Mouse (Mus musculus): ENCODE data around the gene Rps2. TPM values are rescaled to one million over a fixed set of nuclear protein-coding genes. Genes with fewer than 3 reads are reported as not detected.
"Not testable (repeated sequence)": the region's sequence is repeated elsewhere in the genome, so short reads cannot be mapped to it uniquely, and the experiment has no call there.

Gene Rps2
- total RNA-seq, 2 experiments from 2014 or later = 494 to 506 TPM

DNA sequence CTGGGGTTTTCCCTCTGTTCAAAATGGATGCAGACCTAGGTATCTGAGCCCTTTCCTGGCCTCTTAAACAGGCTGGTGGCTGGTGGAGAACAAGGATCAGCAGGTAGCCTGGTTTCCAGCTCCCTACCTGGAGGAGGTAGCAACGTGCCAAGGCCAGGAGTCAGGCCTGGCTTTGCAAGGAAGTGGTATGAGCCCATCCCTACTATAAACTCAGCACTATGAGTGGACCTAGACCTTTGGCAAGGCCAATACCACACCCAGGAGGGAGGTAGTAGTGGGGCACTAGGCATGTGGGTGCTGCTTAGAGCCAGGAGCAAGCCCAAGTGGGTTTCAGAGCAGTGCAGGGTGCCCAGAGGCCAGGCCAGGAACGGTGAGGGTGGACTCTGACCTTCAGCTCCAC is 18.4 kb upstream of the Rps2 start:
- DNase-seq (ENCODE audit: low spot score in 2 of 2) = no peak

DNA sequence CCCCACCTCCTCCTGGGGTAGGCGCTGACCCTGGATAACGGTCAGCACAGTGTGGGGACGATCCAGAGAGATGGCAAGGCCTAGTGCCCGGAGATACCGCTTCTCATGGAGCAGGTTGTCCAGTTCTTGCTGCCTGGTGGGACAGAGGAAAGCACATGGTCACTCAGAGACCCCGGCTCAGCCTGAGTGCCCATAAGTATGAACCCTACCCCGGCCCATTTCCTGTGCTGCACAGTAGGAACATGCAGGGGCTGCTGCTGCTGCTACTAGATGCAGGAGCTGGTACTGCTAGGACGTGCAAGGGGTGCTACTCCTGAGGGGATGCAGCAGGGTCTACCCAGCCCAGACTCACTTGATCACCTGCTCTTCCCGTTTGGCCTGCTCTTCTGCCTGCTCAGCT is 16.7 kb upstream of the Rps2 start:
- no peak for DNase-seq (ENCODE audit: low spot score in 2 of 2)

DNA sequence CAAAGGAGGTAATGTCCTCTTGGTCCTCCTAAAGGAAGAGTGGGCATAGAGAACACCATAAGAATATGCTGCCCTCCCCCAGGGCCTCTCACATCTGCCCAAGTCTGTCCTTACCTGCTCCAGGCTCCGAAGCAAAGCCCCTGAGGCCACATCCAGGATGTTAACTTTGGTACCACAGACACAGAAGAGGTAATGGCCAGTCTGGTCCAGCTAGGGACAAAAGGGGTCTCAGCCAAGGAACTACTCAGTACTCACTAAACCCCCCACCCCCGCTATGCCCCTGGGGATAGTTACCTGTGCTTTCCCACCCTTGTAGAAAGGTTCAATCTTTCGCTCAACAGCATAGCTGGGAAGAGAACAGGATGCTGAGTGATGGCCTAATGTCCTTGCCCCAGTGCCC is 12.1 kb upstream of the Rps2 start:
- DNase-seq (ENCODE audit: low spot score in 2 of 2) = no peak

DNA sequence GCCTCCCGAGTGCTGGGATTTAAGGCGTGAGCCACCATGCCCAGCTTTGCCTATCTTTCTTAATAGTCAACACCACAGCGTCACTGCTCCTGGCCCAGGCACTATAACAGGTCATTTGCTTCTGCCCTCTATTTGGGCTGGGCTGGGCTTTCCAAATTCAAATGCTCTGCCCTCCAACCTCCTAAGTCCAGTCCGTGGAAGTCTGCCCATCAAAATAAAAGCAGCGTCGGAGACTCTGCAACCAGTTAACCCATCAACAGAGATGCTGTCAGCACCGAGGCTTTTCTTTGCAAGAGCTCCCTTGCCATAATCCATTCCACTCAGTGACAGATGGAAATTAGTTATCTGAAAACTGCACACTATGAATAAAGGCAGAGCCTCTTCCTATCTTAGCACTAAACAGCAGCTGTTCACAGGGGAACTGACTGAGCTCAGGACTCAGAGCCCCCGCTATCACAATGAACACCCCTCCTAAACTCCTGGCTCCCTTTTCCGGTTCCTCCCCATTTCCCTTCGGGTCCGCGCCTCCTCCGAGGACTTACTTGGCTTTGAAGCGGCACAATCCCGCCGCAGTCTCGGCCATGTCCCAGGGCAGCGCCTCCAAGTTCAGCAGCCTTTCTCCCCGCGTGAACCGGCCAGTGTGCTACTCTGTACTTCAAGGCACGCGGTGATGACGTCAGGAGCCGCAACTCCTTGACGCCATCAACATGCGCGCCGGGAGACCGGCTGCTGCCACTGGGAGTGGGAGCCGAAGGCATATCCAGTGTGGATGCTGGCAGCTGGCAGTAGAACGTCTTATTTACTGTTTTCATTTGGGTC is 10.7 kb upstream of the Rps2 start, which contains the start of gene Tbl3:
Tbl3 (minus strand) TSS at position 679 of the 819 bp plus-strand sequence.
- DNase-seq (ENCODE audit: low spot score in 2 of 2) = peak; percentile 94 to 95

DNA sequence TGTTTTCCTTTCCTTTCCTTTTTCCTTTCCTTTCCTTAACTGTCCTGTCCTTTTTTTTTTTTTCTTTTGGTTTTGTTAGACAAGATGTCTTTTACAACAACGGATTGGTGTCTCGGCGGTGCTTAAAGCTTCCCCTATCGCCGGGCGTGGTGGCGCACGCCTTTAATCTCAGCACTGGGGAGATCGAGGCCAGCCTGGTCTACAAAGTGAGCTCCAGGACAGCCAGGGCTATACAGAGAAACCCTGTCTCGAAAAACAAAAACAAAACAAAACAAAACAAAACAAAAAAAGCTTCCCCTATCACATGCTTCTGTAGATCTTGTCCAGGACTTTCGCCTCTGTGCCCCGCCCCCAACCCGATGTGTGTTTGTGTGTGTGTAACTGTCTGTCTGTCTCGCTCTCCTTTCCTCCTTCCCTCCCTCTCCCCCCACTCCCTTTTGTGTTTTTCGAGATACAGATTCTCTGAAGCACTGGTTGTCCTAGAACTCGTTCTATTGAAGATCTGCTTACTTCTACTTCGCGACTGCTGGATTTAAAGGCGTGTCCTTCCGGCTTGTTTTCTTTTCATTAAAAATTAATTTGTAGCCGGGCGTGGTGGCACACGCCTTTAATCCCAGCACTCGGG is 10.0 kb upstream of the Rps2 start:
- DNase-seq (ENCODE audit: low spot score in 2 of 2) = no peak

DNA sequence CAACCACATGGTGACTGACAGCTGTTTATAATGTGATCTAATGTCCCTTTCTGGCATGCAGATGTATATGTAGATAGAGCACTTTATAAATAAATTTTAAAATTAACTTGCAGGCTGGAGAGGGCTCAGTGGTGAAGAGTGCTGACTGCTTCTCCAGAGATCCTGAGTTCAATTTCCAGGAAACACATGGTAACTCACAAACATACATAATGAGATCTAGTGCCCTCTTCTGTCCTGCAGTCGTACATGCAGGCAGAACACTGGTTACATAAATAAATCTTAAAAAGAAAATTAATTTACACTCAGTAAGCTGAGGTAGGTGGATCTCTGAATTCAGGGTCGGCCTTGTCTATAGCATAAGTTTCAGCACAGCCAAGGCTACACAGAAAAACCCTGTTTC is 9.3 kb upstream of the Rps2 start:
- no peak for DNase-seq (ENCODE audit: low spot score in 2 of 2)

DNA sequence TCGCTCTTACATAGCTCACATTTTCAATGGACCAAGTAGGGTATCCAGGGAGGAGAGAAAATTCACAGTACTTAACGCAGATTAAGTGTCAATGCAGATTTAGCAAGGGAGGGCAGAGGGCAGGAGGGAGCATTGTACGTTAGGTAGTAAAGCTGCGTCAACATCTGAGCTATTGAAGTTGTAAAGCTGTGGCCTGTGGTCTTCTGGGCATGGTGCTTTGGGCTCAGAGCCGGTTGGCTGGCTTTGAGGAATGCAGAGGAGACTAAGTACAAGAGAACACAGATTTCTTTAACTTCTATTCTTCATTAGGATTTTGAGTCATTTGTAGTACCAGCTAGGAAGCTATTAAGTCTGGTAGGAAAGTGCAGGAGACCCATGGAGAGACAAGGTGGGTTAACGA is 2.4 kb upstream of the Rps2 start:
- no peak for DNase-seq (ENCODE audit: low spot score in 2 of 2)

DNA sequence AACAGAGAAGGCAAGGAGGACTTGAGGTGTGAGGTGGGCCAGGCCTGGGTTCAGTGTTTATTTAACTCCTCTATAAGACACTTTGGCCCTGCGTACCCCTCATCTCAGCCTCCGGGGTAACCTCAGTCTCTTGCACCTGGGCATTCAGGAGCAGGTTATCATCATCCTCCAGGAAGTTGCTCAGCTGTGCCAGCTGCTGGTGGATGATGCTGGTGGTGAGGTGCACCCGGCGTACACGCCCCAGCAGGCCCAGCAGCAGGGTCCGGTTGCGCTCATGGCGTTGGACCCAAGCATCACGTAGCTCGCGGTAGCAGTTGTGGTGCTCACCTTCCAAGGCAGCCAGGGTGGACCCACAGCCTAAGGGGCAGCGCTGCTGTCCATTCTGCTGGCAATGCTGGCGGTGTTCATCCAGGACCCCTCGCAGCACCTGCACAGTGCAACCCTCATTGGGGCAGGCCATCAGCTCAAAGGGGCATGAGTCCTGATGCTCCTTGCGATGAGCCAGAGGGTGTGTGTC is 1.7 kb upstream of the Rps2 start:
- no peak for DNase-seq (ENCODE audit: low spot score in 2 of 2)

DNA sequence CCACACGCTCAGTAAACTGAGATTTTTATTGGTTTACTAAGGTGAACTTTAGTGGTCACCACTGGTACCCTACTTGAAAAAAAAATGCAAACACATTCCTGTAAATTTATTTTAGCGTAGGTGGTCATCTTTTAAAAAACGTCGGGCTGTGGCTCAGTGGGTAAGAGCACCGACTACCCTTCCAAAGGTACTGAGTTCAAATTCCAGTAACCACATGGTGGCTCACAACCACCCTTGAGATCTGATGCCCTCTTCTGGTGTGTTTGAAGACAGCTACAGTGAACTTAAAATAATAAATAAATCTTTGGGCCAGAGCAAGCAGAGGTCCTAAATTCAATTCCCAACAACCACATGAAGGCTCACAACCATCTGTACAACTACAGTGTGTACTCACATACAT is 1.0 kb downstream of the Rps2 start:
- DNase-seq (ENCODE audit: low spot score in 2 of 2) = not testable (repeated sequence)

DNA sequence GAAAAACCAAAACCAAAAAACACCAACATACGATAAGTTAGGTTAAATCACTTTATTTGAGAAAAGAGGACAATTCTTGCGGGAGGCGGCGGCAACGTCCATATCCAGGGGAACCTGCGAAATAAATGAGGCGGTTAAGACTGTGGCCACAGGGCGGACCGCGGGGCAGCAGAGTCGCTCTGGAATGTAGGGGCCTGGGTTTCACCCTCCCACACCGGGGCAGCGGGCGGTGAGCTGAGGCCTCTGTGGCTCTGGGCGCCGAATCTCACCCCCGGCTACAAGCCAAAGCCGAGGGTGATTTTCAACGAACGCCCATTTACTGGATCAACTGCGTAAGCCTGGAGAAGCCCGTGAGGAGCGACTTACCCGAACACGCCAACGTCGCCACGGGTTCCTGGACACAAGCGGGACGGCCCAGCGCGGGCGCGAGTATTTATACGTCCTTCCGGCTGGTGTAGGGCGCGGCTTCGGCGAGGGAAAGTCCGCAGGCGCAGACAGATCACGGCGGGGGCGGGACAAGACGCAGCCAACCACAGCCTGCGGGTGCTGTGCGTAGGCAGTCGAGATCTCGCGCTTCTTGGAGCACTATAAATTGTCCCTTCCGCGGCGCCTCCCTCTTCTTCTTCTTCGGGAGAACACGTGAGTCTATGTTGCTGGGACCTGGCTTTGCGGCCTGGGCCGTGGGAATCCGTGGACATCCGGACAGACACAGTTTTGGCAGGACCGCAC is 1.7 kb downstream of the Rps2 start:
- peak; percentile 96 to 99 for DNase-seq (ENCODE audit: low spot score in 2 of 2)

DNA sequence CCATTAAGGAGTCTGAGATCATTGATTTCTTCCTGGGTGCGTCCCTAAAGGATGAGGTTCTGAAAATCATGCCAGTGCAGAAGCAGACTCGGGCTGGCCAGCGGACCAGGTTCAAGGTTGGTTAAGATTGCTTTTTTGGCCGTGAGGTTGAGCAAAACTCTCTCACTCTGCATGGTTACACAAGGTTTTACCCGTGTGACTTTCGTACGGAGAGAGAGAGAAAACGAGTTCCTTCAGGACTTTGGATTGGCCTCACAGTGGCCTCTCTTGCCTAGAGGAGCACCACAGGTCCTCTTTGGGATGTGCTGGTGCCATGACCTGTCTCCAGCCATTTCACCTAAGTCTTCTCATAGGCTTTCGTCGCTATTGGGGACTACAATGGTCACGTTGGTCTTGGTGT is 2.7 kb downstream of the Rps2 start:
- not testable (repeated sequence) for DNase-seq (ENCODE audit: low spot score in 2 of 2)

DNA sequence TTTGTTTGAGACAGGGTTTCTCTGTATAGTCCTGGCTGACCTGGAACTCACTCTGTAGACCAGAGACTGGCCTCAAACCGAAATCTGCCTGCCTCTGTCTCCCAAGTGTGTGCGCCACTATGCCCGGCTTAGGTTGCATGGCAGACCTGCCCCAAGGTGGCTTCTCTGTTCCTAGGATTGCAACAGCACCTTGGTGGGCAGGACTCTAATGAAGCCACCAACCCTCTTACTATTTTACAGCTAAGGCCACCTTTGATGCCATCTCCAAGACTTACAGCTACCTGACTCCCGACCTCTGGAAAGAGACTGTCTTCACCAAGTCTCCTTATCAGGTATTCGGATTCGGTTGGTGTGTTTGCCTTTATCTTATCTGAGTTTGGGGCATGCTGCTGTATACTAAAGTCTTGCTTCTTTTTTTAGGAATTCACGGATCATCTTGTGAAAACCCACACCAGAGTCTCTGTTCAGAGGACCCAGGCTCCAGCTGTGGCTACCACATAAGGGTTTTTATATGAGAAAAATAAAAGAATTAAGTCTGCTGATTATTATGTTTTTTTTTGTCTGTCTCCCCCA is 3.6 kb downstream of the Rps2 start:
- not testable (repeated sequence) for DNase-seq (ENCODE audit: low spot score in 2 of 2)

DNA sequence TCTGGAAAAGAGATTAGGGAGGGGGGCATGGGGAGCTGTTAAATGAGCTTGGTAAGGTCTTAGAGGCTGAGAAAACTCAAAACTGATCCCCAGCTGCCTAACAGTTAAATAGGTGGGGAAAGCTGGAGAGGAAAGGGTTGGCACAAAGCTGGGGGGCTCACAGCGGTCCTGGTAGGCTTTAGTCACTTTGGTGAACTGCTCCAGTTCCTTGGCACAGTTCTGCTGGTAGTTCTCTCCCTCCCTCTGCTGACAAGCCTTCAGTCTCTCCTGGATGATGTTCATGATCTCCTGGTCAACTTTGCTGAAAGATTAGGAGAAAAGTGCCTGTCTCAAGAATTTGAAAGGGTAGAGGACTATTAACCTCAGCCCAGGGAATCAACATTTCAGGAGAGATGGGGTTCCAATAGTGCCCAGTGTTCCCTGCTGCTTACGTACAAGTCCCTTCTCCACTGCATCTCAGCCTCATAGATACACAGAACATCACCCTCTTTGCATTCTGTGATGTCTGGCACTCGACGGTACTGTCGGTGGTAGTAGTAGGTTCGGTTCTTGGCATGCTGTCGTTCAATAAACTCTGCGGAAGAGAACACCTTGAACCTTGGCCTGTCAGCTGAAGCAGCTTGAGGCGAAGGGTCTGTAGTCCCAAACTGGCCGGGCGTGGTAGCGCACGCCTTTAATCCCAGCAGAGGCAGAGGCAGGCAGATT is 4.5 kb downstream of the Rps2 start:
- DNase-seq (ENCODE audit: low spot score in 2 of 2) = no peak

DNA sequence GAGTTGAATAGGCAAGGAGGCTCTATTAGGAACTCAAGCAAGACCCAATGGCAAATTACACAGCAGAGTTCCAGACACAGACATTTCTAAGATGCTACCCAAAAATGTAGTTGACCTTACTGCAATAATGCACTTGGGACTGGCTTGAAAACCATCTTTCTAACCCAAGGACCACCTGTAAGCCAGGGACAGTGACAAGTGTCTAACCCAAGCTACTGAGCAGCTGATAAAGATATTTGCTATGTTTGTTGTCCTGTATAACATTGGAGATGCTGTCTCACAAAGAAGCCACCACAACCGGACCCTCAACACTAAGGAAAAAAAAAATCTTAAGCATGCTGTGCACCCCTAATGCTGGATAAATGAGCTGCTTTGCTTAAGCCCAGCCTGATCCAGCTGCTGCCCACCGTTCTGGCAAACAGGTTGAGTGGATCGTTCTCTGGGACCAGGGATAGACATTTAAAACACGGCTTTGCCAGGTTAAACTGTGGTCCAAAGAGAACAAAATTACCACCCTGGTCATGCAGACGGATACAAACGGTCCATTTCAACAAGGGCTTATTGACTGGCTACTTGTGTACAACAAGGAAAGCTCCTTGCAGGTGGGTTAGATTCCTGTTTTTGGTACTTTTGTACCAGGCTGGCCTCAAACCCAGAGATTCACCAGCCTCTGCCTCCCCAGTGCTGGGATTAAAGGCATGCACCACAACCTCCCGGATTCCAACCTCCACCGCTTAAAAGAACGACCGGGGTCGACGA is 5.4 kb downstream of the Rps2 start:
- no peak for DNase-seq (ENCODE audit: low spot score in 2 of 2)

DNA sequence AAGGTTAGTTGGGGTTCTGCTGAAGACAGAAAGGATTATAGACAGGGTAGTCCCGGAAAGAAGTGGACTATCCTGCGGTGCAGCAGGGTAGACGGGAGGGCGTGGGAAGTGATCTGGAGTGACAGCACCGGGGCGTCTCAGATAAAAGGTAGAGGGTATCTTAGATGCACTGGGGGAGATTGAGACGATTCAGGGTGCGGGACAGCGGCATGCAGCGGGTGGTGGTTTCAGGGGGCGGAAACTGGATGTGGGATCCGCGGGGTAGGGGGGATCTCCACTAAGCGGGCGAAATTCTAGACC is 5.9 kb downstream of the Rps2 start:
- DNase-seq (ENCODE audit: low spot score in 2 of 2) = no peak

DNA sequence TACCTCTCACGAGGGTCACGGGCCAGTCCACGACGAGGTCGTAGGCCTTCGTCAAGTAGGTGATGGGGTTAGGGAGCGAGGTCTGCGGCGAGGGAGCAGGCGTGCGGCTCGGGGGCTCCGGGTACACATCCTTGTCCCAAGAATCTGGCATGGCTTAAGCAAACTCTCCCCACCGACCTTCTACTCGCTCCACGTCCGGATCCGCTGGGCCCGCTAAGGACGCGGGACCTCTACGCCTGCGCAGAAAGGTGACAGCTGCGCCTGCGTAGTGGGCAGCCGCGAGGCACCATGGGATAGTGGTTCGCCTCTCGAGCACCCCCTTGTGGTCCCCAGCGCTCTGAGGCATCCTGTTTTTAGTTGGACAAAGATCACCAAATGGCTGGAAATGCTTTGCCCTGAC is 6.3 kb downstream of the Rps2 start, which contains the start of gene Ndufb10:
Ndufb10 (minus strand) TSS at position 295 of the 400 bp plus-strand sequence.
- DNase-seq (ENCODE audit: low spot score in 2 of 2) = peak; percentile 96 to 97

DNA sequence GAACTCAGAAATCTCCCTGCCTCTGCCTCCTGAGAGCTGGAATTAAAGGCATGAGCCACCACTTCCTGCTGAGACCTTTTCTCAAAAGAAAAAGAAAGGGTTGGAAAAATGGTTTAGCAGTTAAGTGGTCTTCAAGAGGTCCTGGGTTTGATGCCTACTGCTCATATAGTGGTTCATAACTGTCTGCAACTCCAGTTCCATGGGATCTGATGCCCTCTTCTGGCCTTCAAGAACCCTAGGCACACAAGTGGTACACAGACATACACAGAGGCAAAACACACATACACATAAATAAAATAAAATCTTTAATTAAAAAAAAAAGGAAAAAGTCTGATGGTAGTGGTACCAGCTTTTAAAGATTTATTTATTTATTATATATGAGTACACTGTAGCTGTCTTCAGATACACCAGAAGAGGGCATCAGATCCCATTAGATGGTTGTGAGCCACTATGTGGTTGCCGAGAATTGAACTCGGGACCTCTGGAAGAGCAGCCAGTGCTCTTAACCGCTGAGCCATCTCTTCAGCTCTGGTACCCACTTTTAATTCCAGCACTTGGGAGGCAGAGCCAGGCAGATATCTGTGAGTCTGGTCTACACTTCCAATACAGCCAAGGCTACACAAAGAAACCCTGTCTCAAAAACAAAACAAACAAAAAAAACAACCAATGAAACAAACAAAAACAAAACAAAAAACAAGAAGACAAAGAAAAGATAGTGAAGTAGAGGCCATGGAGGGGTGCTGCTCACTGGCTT is 7.9 kb downstream of the Rps2 start:
- no peak for DNase-seq (ENCODE audit: low spot score in 2 of 2)

DNA sequence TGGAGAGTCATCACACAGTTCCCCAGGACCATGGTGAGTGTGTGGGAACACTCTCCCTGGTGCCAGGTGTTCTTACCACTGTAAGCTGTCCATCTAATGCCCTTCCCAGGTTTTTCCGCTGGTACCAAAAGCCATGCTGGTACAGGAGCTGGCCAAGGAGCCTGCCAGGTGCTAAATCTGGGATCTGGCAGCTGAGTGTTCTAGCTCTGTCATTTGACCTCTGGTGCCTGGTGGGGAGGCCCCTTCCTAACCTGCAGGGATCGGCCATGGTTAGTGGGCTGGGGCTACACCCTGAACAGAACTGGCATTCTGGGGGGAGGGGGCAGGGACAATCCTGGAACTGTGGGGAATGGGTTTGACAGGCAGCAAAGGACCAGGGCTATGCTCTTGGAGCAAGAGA is 9.7 kb downstream of the Rps2 start, which contains the start of gene Rpl3l:
Rpl3l (plus strand) TSS at position 203 of the 400 bp plus-strand sequence.
- DNase-seq (ENCODE audit: low spot score in 2 of 2) = no peak

DNA sequence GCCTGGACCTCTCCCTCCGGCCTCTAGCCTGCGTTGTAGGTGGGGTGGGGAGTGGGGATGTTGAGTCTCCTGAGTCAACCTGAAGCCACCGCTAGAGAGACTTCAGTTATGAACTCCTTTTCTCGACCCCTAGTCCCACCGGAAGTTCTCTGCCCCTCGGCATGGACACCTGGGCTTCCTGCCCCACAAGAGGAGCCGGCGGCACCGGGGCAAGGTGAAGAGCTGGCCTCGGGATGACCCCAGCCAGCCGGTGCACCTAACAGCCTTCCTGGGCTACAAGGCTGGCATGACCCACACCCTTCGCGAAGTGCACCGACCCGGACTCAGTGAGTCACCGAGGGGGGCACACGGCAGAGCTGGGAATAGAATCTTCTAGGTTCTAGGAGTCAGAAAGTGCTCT is 10.3 kb downstream of the Rps2 start:
- no peak for DNase-seq (ENCODE audit: low spot score in 2 of 2)

Measured in layer of hippocampus, postnatal 14 days (tissue).